Mouse (Mus musculus) embryo, embryonic 11 days (tissue): ENCODE results near the gene Ntan1.
"Not testable (repeated sequence)": the region's sequence is repeated elsewhere in the genome, so short reads cannot be mapped to it uniquely, and the experiment has no call there.

Source experiments
- DNase-seq: peaks from one replicate; pipeline ENCODE4 v3.0.0-alpha.2; 2015

Ntan1 gene

DNA sequence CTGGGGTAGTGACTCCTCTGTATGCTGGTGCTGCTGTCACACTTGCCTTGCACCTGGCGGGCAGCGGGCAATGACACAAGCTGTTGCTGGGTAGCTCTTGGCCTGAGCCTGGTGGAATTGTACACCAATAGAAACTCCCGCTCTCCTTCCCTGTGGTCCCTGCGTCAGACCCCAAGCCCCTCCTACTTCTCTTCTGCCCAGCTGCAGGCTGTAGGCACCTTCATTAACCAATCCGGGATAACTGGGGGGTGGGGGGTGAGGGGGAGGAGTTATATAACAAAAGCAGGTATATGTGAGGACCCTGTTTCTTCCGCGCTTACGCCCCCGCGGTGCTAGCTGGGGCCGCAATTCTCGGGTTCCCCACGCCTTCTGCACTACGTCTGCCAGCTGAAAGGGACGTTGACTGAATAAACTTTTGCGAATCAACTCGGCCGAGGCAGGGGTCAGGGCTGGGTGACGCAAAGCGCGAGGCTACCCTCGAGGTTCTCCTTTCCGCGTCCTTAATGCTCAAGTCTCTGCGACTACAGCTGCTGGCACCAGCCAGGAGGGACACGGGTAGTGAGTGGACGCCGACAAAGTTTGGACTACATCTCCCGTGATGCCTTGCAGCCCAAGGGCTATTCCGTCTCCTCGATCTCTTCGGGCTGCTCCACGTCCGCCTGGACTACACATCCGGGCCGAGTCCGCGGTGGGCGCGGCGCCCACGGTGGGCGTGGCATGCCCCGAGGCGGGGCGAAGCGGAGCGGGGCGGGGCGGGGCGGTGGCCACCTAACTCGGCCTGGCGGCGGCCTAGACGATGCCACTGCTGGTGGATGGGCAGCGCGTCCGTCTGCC, at the start of gene Ntan1:
Gene Ntan1 (plus strand): TSS at position 286 of the 834 bp plus-strand sequence.
- DNase-seq, result peak; percentile 97

DNA sequence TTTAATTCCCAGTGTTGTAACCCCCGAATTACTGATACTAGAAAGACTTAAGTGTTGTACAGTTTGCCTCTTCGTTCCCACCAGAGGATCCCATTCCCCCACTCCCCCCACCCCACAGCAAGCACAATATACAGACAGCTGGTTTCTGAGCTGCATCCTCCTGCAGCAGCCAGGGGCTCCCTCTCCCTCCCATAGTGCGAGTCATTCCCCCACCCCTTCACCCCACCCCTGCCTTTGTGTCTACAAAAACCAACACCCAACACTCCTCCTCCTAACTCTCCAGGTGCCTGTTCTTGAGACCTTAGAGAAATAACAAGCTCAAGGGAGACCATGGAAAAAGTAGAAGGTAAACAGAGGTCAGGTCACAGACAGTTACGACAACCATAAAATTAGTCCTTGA, 47.0 kb upstream of the Ntan1 start:
- not testable (repeated sequence) for DNase-seq

DNA sequence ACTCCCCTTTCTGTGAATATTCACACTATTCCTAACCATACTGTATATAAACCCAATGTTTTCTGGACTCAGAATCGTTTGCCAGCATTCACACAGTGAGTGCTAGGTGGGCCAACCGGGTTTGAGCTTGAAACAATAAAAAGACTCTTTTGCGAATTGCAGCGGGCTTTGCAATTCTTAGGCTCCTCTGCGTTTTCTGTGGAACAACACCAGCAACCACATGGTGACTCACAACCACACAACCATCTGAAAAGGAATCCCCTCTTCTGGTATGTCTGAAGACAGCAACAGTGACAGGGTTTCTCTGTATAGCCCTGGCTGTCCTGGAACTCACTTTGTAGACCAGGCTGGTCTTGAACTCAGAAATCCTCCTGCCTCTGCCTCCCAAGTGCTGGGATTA, 46.6 kb upstream of the Ntan1 start:
- not testable (repeated sequence) for DNase-seq

DNA sequence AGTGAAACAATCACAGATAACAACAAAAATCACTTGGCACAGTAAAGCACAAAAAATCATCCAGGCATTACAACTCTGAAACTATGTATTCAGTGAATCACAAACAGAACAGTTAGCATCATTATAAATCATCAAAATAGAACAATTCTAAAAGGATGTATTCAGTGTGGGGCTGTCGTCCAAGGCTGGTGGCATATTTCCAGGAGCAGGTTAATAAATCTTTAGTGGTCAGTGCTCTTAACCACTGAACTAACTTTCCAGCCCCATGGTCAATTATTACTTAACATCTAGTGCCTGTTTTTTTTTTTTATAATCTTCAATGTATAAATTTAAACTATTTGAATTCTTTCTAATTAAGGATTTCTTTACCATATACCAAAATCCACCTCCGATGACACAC, 44.6 kb upstream of the Ntan1 start:
- not testable (repeated sequence) for DNase-seq

DNA sequence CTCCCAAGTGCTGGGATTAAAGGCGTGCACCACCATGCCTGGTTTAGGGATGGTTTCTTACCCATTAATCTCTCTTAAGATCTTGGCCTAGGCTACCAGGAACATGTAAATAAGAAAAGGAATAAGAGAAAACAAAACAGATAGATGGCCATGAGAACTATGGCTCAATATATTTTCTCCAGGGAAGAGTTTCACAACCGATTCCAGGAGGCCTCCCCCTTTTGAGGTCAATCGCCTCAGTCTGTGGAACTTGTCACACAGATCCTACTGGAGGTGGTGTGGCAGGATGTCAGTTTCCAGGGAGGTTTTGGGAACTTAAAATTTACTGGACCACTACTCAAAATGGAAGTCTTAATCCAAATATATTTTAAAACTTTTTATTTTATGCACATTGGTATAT, 44.0 kb upstream of the Ntan1 start:
- not testable (repeated sequence) for DNase-seq

DNA sequence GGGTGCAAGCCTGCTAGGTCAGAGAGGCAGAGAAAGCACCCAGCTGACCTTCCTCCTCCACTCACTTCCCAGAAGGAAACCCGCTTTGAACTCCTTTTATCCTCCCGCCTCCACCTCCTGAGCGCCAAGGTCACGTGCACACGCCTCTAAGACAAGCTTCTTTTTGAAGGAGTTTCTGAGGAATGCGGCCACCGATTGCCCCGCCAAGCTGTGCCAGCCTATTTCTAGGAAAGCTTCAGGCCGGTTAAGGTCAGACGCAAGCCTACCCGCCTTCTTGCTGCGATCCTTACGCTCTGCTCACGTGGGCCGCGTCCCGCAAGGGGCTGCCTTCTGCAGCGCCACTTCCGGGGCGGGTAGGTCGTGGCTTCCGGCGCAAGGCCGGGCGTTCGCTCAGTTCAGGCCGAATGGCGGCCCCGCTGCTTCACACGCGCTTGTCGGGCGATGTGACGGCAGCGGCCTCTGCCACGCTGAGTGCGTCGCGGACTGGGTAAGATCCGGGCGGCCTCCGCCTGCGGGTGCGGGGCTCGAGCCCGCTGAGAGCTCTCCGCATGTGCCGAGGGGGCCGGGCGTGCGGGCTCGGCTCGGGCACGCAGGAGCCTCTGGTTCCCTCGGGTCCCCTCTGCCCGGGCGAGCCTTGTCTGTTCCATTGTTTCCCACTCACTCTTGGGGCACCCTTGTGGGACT, 38.1 kb upstream of the Ntan1 start, which contains the start of gene Rrn3:
Gene Rrn3 (plus strand): TSS at position 356 of the 684 bp plus-strand sequence.
- DNase-seq, result peak; percentile 95

DNA sequence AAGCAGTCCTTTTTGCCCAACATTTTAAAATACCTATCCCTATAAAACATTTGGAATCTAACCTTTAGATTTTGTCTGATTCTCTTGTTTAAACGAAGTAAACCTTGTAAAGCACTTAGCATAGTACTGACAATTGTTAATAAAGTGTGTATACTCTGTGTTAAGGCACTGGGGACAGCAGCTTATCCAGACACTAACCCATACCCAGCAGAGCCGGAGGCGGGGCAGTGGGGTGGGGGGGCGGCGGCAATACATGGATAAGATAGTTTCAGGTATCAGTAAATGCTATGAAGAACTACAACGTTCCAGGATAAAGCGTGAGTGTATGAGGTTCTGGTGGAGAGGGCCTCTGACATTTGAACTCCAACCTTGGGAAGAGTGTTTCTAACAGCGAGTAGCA, 37.4 kb upstream of the Ntan1 start:
- peak; percentile 3 for DNase-seq

DNA sequence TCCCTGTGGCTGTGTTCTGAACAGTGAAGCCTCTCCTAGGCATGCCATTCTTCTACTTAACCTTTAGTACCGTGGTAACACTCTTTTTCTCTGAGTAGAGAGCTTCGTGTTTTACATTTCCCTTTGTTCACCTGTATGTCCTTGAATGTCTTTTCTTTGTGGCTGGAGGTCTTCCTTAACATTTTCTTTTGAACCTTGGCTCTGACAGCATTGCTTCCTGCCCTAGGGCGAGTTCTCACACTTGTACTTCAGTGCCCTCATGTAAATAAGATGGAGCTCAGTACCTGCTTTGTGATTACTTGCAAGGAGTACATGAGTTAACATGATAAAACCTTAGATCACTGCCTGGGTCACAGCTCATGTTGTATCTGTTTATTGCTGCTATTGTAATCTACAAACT, 32.7 kb upstream of the Ntan1 start:
- no peak for DNase-seq

DNA sequence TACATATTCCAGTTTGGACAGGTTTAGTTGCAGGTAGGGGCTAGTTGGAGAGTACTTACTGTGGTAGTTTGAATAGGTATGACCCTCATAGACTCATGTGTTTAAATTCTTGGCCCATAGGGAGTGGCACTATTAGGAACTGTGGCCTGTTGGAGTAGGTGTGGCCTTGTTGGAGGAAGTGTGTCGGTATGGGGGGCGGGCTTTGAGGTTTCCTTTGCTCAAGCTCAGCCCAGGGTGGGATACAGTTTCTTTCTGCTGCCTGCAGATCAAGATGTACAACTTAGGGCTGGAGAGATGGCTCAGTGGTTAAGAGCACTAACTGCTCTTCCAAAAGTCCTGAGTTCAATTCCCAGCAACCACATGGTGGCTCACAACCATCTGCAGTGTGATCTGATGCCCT, 25.2 kb upstream of the Ntan1 start:
- DNase-seq, result not testable (repeated sequence)

DNA sequence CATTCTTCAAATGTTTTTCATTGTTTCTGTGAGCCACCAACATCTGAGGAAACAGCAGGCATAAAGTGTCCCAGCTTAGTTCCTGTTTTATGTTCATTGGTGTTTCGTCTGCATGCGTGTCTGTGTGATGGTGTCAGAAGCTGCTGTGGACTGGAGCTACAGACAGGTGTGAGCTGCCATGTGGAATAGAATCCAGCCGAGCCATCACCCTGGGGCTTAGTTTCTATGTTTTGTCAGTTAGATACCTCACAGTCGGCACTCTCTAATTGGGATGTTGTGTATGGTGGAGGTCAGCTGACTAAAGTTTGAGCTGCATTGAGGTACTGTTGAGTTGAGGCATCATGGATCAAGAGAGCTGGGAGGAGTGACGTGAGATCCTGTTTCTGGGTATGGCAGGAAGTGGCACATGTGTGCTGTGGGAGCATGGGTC, 21.9 kb upstream of the Ntan1 start:
- DNase-seq, result no peak

DNA sequence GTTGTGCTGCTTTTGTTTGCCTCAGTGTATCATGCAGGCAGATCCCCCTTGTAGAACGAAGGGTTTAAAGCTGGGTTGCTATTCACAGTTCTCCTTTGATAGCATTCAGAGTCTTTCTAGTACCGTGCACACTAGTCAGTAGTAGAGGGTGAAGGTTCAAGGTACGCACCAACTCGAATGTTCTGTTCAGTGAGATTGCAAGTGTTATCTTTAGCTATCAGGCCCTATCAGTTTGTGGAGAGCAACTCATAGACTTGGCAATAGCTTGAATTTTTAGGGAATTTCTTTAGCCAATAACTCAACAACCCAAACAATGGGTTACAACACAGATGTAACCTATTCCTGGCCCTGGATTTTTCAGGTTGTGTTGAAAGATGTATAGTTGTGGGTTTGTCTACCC, 17.4 kb upstream of the Ntan1 start:
- DNase-seq, result no peak

DNA sequence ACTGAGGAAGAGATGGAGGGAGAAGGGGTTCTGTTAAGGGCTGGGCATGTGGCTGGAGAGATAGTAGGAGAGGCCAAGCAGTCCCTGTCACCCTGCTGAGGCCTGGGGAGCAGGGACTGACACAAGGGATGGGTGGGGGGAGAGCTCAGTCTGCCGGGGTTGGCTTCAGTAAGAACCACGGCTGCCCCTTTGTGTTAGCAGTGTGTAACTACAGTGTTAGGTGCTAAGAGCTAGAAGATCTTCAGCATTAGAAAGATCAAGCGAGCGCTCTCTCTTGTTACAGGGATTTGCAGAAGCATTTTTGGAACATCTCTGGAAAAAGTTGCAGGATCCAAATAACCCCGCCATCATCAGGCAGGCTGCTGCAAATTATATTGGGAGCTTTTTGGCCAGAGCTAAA, 14.0 kb upstream of the Ntan1 start:
- no peak for DNase-seq

DNA sequence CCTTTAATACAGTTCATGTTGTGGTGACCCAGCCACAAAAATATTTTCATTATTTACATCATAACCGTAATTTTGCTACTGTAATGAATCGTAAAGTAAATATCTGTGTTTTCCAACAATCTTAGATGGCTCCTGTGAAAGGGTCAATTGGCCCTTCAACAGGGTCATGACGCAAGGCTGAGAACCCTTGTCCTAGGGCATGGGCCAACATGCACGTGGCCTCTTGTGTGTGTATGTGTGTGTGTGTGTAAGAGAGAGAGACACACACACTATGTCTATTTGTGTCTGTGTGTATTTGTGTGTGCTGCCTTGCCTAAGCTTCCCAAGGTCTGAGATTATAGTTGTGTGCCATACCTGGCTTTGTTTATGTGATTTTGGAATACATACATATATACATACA, 11.0 kb upstream of the Ntan1 start:
- DNase-seq, result no peak

DNA sequence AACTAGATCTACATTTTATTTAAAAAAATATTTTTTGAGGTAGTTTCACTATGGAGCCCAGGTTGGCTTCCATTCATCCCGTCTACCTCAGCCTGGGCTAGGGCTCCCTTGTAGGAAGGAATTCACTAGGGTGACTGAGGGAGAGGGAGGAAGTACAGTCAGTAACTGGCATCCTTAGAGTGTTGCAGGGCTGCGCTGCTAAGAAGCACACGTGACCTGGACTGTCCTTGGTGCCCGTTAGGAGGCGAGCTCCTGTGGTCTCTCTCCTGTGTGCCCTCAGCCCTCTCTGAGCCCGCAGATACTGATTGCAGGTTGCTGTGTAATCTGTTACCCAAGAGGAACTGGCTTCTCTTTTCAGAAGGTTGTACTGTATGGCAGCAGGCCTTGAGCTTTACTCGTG, 10.2 kb upstream of the Ntan1 start:
- no peak for DNase-seq

DNA sequence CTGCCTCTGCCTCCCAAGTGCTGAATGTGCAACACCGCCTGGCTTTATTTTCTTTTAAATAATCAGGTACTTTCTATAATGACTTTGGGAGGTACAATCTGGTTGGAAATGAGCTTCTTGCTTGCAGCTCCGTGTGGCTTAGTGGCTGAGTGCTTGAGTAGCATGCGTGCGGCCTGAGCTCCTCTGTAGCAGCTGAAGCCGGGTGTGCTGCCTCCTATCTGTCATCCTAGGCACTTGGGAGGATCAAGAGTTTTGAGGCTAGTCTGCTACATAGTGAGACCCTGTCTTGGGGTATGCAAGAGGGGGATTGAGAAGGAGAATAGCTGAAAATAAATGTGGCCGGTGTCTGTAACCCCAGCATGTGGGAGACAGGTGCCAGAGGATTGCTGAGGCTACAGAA, 6.5 kb upstream of the Ntan1 start:
- no peak for DNase-seq

DNA sequence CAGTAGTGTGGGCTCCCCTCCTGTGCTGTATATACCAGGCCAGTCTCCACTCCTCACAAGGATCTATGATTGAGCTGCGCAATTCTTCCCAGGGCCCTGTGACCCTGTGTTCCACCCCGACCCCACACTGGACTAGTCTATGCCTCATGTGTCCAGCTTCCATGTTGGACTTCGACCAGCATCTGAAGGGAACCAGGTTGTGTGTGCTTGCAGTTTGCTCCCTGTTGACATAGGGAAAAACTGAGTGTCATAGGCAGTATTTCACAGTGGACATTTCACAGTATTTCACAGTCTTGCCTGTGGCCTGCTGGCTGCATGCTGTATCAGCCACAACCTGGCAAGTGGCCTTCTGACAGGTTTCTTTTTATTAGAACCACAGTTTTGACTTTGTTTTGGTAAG, 5.4 kb upstream of the Ntan1 start:
- no peak for DNase-seq

DNA sequence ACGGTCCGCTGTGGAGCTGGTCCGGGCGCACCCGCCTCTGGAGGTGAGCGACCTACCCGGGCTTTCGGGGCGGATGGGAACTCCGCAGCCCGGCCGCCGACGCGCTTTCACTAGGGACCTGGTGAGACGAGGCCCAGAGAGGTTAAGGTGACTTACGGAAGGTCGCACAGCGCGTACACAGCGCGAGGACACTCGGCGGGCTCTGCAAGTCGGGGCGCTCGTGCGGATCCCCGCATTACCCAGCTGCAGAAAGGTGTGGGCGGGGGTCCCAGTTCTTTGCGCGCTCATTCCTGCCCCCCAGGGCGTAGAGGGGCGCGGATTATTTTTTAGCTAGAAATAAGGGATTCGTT, 724 bp downstream of the Ntan1 start:
- DNase-seq, result no peak

DNA sequence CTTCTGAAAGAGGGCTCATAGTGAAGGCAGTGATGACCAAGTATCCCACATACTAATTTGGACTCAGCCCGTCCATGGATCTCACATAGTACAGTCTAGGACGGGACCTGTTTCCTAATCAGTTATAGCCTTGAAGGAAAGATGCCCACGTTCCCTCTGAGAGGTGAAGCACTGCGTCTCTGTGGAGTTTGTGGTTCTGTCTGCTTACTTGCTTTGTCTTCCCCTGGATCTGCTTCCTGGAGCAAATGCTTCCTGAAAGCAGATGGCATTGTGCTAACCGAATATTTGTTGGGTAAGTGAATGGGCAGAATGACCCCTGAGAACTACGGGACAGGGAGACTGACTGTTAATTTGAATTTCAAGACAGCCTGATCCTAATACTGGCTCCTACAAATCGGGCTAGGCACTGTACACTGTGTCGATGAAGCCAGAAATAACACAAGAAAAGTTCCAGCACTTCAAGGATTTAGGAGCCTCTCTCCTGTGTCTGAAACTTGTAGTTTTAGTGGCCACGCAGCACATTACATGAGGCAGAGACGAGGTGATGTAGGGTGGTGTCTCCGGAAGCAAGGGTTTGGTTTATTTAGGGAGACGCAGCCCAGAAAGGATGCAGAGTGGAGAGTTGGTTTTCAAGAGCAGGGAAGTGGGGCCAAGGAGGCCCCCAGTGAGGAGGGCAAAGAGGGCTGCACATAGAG, 1.3 kb downstream of the Ntan1 start:
- peak; percentile 27 for DNase-seq

DNA sequence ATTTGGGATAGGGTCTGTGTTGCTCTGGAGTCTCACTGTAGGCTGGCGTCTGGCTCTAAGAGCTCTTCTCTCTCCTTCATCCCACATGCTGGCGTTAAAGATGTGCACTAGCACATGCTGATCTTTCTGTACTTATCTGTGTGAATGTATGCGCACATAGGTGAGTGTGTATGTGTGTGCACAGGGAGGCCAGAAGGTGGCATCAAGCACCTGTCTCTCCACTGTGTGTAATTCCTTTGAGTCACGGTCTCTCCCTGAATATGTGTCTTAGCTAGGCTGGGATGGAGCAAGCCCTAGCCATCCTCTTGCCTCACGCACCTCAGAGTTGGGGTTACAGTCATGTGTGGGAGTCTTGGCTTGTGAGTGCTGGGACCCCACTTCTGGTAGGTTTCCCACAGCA, 2.1 kb downstream of the Ntan1 start:
- DNase-seq, result no peak

DNA sequence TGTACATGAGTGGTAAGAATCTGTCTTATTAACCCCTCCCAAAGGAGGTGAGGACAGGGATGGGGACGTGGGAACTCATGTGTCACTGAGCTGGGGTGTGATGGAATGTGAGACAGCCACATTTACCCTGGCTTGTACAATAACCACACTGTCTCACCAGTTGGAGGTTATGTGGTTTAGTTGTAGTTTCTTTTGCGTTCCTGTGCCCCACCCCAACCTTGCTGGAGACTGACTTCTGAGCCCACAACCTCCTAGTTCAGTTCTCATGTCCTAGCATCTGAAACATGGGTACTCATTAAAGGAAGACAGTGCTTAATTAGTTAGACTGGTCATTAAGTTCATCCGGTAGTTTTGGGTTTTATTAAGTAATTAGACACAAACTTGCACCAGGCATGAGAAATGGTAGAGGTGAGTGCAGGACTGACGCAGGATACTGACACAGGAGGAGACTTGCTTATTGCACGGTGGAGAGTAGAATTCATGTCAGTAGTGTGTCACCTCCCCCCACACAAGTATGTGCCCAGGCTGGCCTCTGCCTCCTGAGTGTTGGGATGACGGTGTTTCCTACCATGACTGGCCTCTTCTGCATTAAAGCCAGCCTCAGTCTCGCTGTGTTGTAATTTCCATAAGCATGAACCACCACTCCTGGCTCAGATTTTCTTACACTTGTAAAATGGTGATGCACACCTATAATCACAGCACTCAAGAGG, 7.3 kb downstream of the Ntan1 start:
- no peak for DNase-seq

DNA sequence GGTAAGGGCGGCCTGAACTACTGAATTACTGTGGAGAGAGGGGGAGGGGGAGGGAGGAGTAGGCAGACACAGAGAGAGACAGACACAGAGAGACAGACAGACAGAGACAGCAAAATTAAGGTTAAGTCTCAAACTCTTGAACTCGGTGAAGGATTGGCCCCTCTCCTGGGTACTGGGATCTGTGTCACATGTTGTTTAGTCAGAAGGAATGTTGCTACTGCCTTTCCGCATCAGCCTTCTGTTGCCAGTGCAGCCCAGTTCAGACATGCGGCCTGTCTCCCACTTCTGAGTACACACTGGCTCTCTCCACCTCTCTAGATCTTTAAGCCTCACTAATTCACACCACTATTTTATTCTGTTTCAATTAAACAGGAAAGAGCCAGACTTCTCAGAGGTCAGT, 7.9 kb downstream of the Ntan1 start:
- no peak for DNase-seq

DNA sequence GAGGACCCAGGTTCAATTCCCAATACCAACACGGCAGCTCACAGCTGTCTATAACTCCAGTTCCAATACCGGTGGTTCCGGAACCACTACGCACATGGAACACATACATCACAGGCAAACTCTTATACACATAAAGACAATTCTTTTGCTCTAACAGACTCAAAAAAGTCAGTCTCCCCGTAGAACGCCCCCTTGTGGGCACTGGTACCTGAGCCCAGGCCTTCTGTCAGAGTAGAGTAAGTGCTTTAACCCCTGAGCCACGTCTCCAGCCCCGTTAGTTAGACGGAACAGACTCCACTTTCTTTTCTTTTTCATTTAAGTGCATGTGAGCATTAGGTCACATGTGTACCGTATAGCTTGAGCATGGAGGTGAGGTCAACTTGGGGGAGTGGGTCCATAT, 11.8 kb downstream of the Ntan1 start:
- DNase-seq, result no peak

DNA sequence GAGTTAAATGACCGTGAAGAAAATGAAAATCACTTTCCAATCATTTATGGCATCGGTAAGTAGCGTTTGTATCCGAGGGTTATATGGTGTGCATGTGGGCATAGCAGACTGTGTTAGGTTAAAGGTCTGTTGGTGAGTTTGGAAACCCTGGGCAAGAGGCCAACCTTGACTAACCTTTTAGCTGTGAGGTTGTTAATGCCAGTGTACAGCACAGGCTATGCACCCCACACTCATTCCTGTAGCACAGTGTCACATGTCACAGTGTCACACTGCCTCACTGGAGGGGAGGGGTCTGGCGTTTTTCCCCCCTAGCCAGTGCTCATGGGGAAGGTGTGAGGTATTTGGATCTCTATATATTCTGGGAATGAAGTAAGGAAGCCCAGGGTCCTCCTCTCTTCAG, 13.0 kb downstream of the Ntan1 start:
- DNase-seq, result no peak
